ENCODE assay signal across 9 mouse cellular contexts in the genomic region with DNA sequence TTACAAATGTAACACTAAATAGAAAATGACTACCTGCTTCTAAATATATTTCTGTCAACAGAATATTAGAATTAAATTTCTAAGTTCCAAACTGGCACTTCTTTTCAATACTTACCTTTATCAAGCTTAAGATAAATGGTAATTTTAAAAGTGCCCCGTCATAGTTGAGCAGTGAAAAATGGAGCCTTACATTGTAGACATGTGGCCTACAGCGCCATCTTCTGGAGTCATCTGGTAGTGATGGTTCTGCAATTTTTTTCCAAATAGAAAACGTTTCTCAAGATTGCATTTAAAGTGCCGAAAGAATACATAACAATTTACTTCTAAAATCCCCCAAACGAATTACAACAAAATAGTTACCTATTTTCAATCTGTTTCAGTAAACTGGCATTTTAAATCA.
DNase-seq lines count a peak whose midpoint lies in the region; ATAC-seq and TF ChIP-seq lines count a peak whose summit lies in the region.
"Had no signal": no experiment of that assay in that cellular context is flagged by ENCODE, and none has a peak within 500 bp of the region (broad histone marks: within the 10 kb centered on the region; RNA-seq: fewer than 3 reads in every experiment).

No protein-coding gene starts in this region.

- no peaks in the 10 kb centered on the region for H3K9me3 ChIP-seq in embryonic facial prominence, embryonic 10.5 days
- H3K9me3 ChIP-seq: neural tube, embryonic 12.5 days had no signal

- no peak for ATAC-seq in cerebellum, adult (ENCODE audit: insufficient number of reproducible peaks, low FRiP score, low TSS enrichment)

- no peaks in the 10 kb centered on the region for H3K27me3 ChIP-seq in cerebellum, adult 2 months (ENCODE audit: control insufficient read depth, insufficient read depth, low read length)
- no peaks in the 10 kb centered on the region for H3K27me3 ChIP-seq in embryonic facial prominence, embryonic 10.5 days (replicated peaks; ENCODE audit: low read depth, poor library complexity, severe bottlenecking)
- H3K27me3 ChIP-seq: neural tube, embryonic 12.5 days had no signal

- no peak for DNase-seq in cerebellum, adult 2 months
- DNase-seq in layer of hippocampus, adult 2 months (ENCODE audit: low spot score in 2 of 2): peak; percentile 35 to 62
- DNase-seq in layer of hippocampus, postnatal 36 days: no peak
- DNase-seq in Muller cell, postnatal 12 days (ENCODE audit: inconsistent ontology term): peak; percentile 45
- DNase-seq in embryonic facial prominence, embryonic 10.5 days (ENCODE audit: low spot score): peak; percentile 46
- peak; percentile 25 for DNase-seq in lung, adult 2 months
- DNase-seq in spleen, postnatal 36 days (ENCODE audit: low spot score in 2 of 2): no peak

- TF ChIP-seq CTCF in cerebellum, adult 2 months (IDR thresholded peaks at IDR 0.05; ENCODE audit: borderline replicate concordance, insufficient read depth, low read depth, low read length): peak; percentile 50; the same call in 1 of the 2 replicates
- peak; percentile 93 for TF ChIP-seq CTCF in layer of hippocampus, adult 2 months (conservative IDR thresholded peaks at IDR 0.05)
- peak; percentile 43; the same call in 1 of the 2 replicates for TF ChIP-seq CTCF in lung, adult 2 months (IDR thresholded peaks at IDR 0.05; ENCODE audit: insufficient read depth, low read length)

- H3K4me1 ChIP-seq in cerebellum, adult 2 months (ENCODE audit: control insufficient read depth, insufficient read depth, low read length): peaks cover 11% of the 10 kb centered on the region; the same call in 1 of the 2 replicates
- H3K4me1 ChIP-seq in embryonic facial prominence, embryonic 10.5 days: no peaks in the 10 kb centered on the region
- H3K4me1 ChIP-seq in lung, adult 2 months (ENCODE audit: control insufficient read depth, insufficient read depth, low read length): no peaks in the 10 kb centered on the region
- H3K4me1 ChIP-seq: neural tube, embryonic 12.5 days had no signal

- no peak for TF ChIP-seq POLR2A in cerebellum, adult 2 months (IDR thresholded peaks at IDR 0.05; ENCODE audit: borderline replicate concordance, insufficient read depth, low read length)
- no peak for TF ChIP-seq POLR2A in lung, adult 2 months (IDR thresholded peaks at IDR 0.05; ENCODE audit: borderline replicate concordance, extremely low read depth, low read depth, low read length)

- no peak overlapping the region for H3K4me3 ChIP-seq in cerebellum, adult 2 months (replicated peaks; ENCODE audit: insufficient read depth, low read depth, low read length)
- no peak overlapping the region for H3K4me3 ChIP-seq in layer of hippocampus, adult 2 months
- H3K4me3 ChIP-seq in embryonic facial prominence, embryonic 10.5 days: no peak overlapping the region
- no peak overlapping the region for H3K4me3 ChIP-seq in lung, adult 2 months (replicated peaks; ENCODE audit: extremely low read depth, low read depth, low read length)
- H3K4me3 ChIP-seq: neural tube, embryonic 12.5 days had no signal

- WGBS in cerebellum, adult 2 months: 5% methylated on average over 5 of the region's 5 CpGs
- 12% methylated on average over 5 of the region's 5 CpGs for WGBS in embryonic facial prominence, embryonic 10.5 days
- WGBS in lung, adult 2 months: 5% methylated on average over 5 of the region's 5 CpGs

- no peak overlapping the region for H3K27ac ChIP-seq in cerebellum, adult 2 months (ENCODE audit: insufficient read depth, low read length)
- H3K27ac ChIP-seq in layer of hippocampus, adult 2 months: peak overlapping the region; percentile 47
- no peak overlapping the region for H3K27ac ChIP-seq in embryonic facial prominence, embryonic 10.5 days (replicated peaks)
- H3K27ac ChIP-seq: neural tube, embryonic 12.5 days had no signal

- H3K36me3 ChIP-seq in embryonic facial prominence, embryonic 10.5 days (replicated peaks): peaks cover 26% of the 10 kb centered on the region

Comparison
In these comparisons a context has a peak if more than half of its experiments do, and no peak if none do; other contexts are left out.
1. DNase-seq: peak in layer of hippocampus, adult 2 months (2 of 2), Muller cell, postnatal 12 days (single experiment), embryonic facial prominence, embryonic 10.5 days (single experiment) and lung, adult 2 months (single experiment); none in cerebellum, adult 2 months (0 of 2), layer of hippocampus, postnatal 36 days (0 of 2) and spleen, postnatal 36 days (0 of 2).
2. CTCF ChIP-seq: peak in every context shown above with its lines; median percentile 93 in layer of hippocampus, adult 2 months; 50 in cerebellum, adult 2 months; 43 in lung, adult 2 months.